Mouse (Mus musculus) CH12.LX (cell line): ENCODE data around the gene Itsn1. TPM values are rescaled to one million over a fixed set of nuclear protein-coding genes. Genes with fewer than 3 reads are reported as not detected.

ENCODE experiments used
- DNase-seq: peaks from one replicate; pipeline ENCODE4 v3.0.0-alpha.2; 2013; ENCODE audit errors: extremely low read depth
- H3K27ac ChIP-seq: 2 replicates; pipeline ENCODE4 v1.5.1; 2012; ENCODE audit warnings: low read depth, mild to moderate bottlenecking, control low read depth, moderate library complexity; ENCODE audit not compliant: insufficient read depth
- H3K27me3 ChIP-seq: replicated peaks from 2 replicates; pipeline ENCODE3; 2012; ENCODE audit warnings: inconsistent platforms
- H3K36me3 ChIP-seq, 2 experiments: replicated peaks in 1 of 2; 2 replicates each; pipeline versions ENCODE3 to v1.6.1; 2012; ENCODE audit warnings: inconsistent platforms in 1 of 2, low read length in 1 of 2, mild to moderate bottlenecking in 1 of 2, mixed read lengths in 1 of 2, moderate library complexity in 1 of 2; ENCODE audit not compliant: control insufficient read depth in 1 of 2, insufficient read depth in 1 of 2
- H3K4me1 ChIP-seq, 2 experiments: 2 replicates each; pipeline ENCODE4 v1.6.1; 2012; ENCODE audit warnings: inconsistent platforms in 1 of 2, moderate library complexity in 1 of 2; ENCODE audit not compliant: insufficient read depth in 2 of 2, control insufficient read depth in 1 of 2
- H3K4me2 ChIP-seq: 2 replicates; pipeline ENCODE4 v1.6.1; 2012; ENCODE audit warnings: low read depth, mild to moderate bottlenecking, control low read depth; ENCODE audit not compliant: poor library complexity, insufficient read depth, severe bottlenecking
- H3K4me3 ChIP-seq, 3 experiments: fragments of 150-350 bp in 1 of 3; sonication (generic) in 1 of 3; replicated peaks in 1 of 3; 2 replicates each; pipeline versions ENCODE3 to v1.5.1; 2011 to 2012; ENCODE audit warnings: low read depth in 2 of 3, low read length in 2 of 3, mild to moderate bottlenecking in 2 of 3, moderate library complexity in 2 of 3, control low read depth in 1 of 3, improper control_type of control experiment in 1 of 3, inconsistent platforms in 1 of 3, mixed read lengths in 1 of 3; ENCODE audit not compliant: poor library complexity in 1 of 3
- H3K79me2 ChIP-seq: replicated peaks from 2 replicates; pipeline ENCODE4 v1.6.1; 2012; ENCODE audit warnings: mild to moderate bottlenecking, moderate library complexity; ENCODE audit not compliant: control insufficient read depth, poor library complexity, insufficient read depth, severe bottlenecking; ENCODE audit errors: extremely low read depth
- H3K9ac ChIP-seq: 2 replicates; pipeline ENCODE4 v1.6.1; 2012; ENCODE audit warnings: low read depth, mild to moderate bottlenecking, control low read depth, moderate library complexity; ENCODE audit not compliant: insufficient read depth
- H3K9me3 ChIP-seq: replicated peaks from 2 replicates; pipeline ENCODE3; 2012; ENCODE audit warnings: low read length, inconsistent platforms, mixed read lengths
- BHLHE40 ChIP-seq: IDR thresholded peaks from 2 replicates; pipeline ENCODE4 v1.6.1; 2011; ENCODE audit warnings: mild to moderate bottlenecking, low read depth, low read length, improper control_type of control experiment
- CHD1 ChIP-seq: IDR thresholded peaks from 2 replicates; pipeline ENCODE4 v1.6.1; 2012; ENCODE audit warnings: low read depth, low read length, improper control_type of control experiment, inconsistent platforms
- CHD2 ChIP-seq: IDR thresholded peaks from 2 replicates; pipeline ENCODE4 v1.6.1; 2011; ENCODE audit warnings: low read length, improper control_type of control experiment
- CTCF ChIP-seq, 2 experiments: IDR thresholded peaks in 1 of 2; conservative IDR thresholded peaks in 1 of 2; 2 replicates each; pipeline ENCODE4 v1.5.1; 2011 to 2012; ENCODE audit warnings: low read depth in 2 of 2, low read length in 2 of 2, improper control_type of control experiment in 1 of 2, inconsistent platforms in 1 of 2, mild to moderate bottlenecking in 1 of 2, moderate library complexity in 1 of 2
- E2F4 ChIP-seq: IDR thresholded peaks from 2 replicates; pipeline ENCODE4 v1.6.1; 2011; ENCODE audit warnings: low read depth, low read length, improper control_type of control experiment; ENCODE audit not compliant: insufficient replicate concordance
- ELF1 ChIP-seq: IDR thresholded peaks from 2 replicates; pipeline ENCODE4 v1.6.1; 2014; ENCODE audit warnings: low read depth, mild to moderate bottlenecking, inconsistent platforms, low read length, improper control_type of control experiment
- EP300 ChIP-seq: IDR thresholded peaks from 2 replicates; pipeline ENCODE4 v1.6.1; 2011; ENCODE audit warnings: low read length, improper control_type of control experiment
- ETS1 ChIP-seq: conservative IDR thresholded peaks from 2 replicates; pipeline ENCODE4 v1.6.1; 2012; ENCODE audit warnings: low read depth, mild to moderate bottlenecking, inconsistent platforms, low read length, improper control_type of control experiment, moderate library complexity
- GABPA ChIP-seq: IDR thresholded peaks from 2 replicates; pipeline ENCODE4 v1.6.1; 2012; ENCODE audit warnings: low read depth, low read length, improper control_type of control experiment, inconsistent platforms; ENCODE audit not compliant: insufficient replicate concordance
- HCFC1 ChIP-seq: IDR thresholded peaks from 2 replicates; pipeline ENCODE4 v1.6.1; 2012; ENCODE audit warnings: low read depth, mild to moderate bottlenecking, inconsistent platforms, low read length, improper control_type of control experiment
- JUN ChIP-seq: IDR thresholded peaks from 2 replicates; pipeline ENCODE4 v1.6.1; 2011; ENCODE audit warnings: low read depth, mild to moderate bottlenecking, low read length, improper control_type of control experiment, moderate library complexity; ENCODE audit not compliant: insufficient read depth
- JUND ChIP-seq: conservative IDR thresholded peaks from 2 replicates; pipeline ENCODE4 v1.6.1; 2011; ENCODE audit warnings: low read depth, low read length, improper control_type of control experiment
- KAT2A ChIP-seq: IDR thresholded peaks from 2 replicates; pipeline ENCODE4 v1.6.1; 2012; ENCODE audit warnings: low read length, improper control_type of control experiment, inconsistent platforms; ENCODE audit not compliant: insufficient replicate concordance
- MAFK ChIP-seq: IDR thresholded peaks from 2 replicates; pipeline ENCODE4 v1.6.1; 2011; ENCODE audit warnings: low read length, improper control_type of control experiment; ENCODE audit not compliant: insufficient replicate concordance
- MAX ChIP-seq: IDR thresholded peaks from 2 replicates; pipeline ENCODE4 v1.6.1; 2011; ENCODE audit warnings: low read length, improper control_type of control experiment
- MAZ ChIP-seq: IDR thresholded peaks from 2 replicates; pipeline ENCODE4 v1.6.1; 2012; ENCODE audit warnings: low read depth, mild to moderate bottlenecking, inconsistent platforms, low read length, improper control_type of control experiment, moderate library complexity
- MEF2A ChIP-seq: IDR thresholded peaks from 2 replicates; pipeline ENCODE4 v1.6.1; 2014; ENCODE audit warnings: low read depth, mild to moderate bottlenecking, inconsistent platforms, low read length, improper control_type of control experiment, borderline replicate concordance
- MXI1 ChIP-seq: IDR thresholded peaks from 2 replicates; pipeline ENCODE4 v1.6.1; 2011; ENCODE audit warnings: mild to moderate bottlenecking, low read depth, low read length, improper control_type of control experiment
- NELFE ChIP-seq: IDR thresholded peaks from 2 replicates; pipeline ENCODE4 v1.6.1; 2011; ENCODE audit warnings: low read depth, low read length, improper control_type of control experiment
- PAX5 ChIP-seq: IDR thresholded peaks from 2 replicates; pipeline ENCODE4 v1.6.1; 2012; ENCODE audit warnings: low read length, inconsistent platforms, mixed read lengths
- POLR2A ChIP-seq: IDR thresholded peaks from 2 replicates; pipeline ENCODE4 v1.6.1; 2011; ENCODE audit warnings: low read depth, mild to moderate bottlenecking, improper control_type of control experiment, low read length
- RAD21 ChIP-seq: IDR thresholded peaks from 2 replicates; pipeline ENCODE4 v1.6.1; 2011; ENCODE audit warnings: low read depth, mild to moderate bottlenecking, low read length, improper control_type of control experiment, moderate library complexity
- RCOR1 ChIP-seq: conservative IDR thresholded peaks from 2 replicates; pipeline ENCODE4 v1.6.1; 2012; ENCODE audit warnings: low read depth, mild to moderate bottlenecking, inconsistent platforms, low read length, improper control_type of control experiment
- SIN3A ChIP-seq: IDR thresholded peaks from 2 replicates; pipeline ENCODE4 v1.6.1; 2012; ENCODE audit warnings: low read length, improper control_type of control experiment, inconsistent platforms
- SMC3 ChIP-seq: IDR thresholded peaks from 2 replicates; pipeline ENCODE4 v1.6.1; 2011; ENCODE audit warnings: low read depth, low read length, improper control_type of control experiment
- TBP ChIP-seq: conservative IDR thresholded peaks from 2 replicates; pipeline ENCODE4 v1.6.1; 2011; ENCODE audit warnings: low read depth, low read length, improper control_type of control experiment
- TCF12 ChIP-seq: IDR thresholded peaks from 2 replicates; pipeline ENCODE4 v1.6.1; 2014; ENCODE audit warnings: low read depth, mild to moderate bottlenecking, inconsistent platforms, low read length, improper control_type of control experiment
- USF1 ChIP-seq: IDR thresholded peaks from 2 replicates; pipeline ENCODE4 v1.6.1; 2014; ENCODE audit warnings: low read depth, mild to moderate bottlenecking, inconsistent platforms, low read length, improper control_type of control experiment
- USF2 ChIP-seq: conservative IDR thresholded peaks from 2 replicates; pipeline ENCODE4 v1.6.1; 2011; ENCODE audit warnings: low read depth, low read length, improper control_type of control experiment
- ZKSCAN1 ChIP-seq: IDR thresholded peaks from 2 replicates; pipeline ENCODE4 v1.6.1; 2012; ENCODE audit warnings: low read depth, inconsistent platforms, low read length, improper control_type of control experiment, borderline replicate concordance
- ZNF384 ChIP-seq: IDR thresholded peaks from 2 replicates; pipeline ENCODE4 v1.6.1; 2012; ENCODE audit warnings: low read depth, low read length, improper control_type of control experiment, inconsistent platforms
- dilution Hi-C: fragments of 300-500 bp; cut with MboI; formaldehyde crosslinking; loops from 2 replicates; pipeline ENCODE4 v1.14.3; 2020; ENCODE audit warnings: low sequenced_read_pairs; ENCODE audit not compliant: extremely low pct_unique_long_range_greater_than_20kb, extremely low pct_ligation_motif_present
- in situ Hi-C: fragments of 300-500 bp; cut with MboI; formaldehyde crosslinking; loops from 3 replicates; pipeline ENCODE4 v1.14.3; 2019; ENCODE audit warnings: low sequenced_read_pairs, low pct_ligation_motif_present, low pct_unique_long_range_greater_than_20kb, mixed read lengths
- polyA plus RNA-seq: library from polyadenylated mRNA; unstranded; fragments of >175 nt; gene quantifications from 2 replicates; pipeline ENCODE4 v1.2.1, GENCODE M21; 2012; ENCODE audit warnings: low read depth; ENCODE audit not compliant: insufficient read length
- total RNA-seq, 2 experiments: library from RNA; depleted of rRNA; stranded (reverse); fragments of 300-350 nt in 1 of 2; fragments of >200 nt in 1 of 2; gene quantifications; 2 replicates each; pipeline ENCODE4 v1.2.3; 2012 to 2014

Itsn1 gene
- total and polyA plus RNA-seq, 3 experiments: 32.5 to 54.5 (median 46.3) TPM

- dilution Hi-C loops: no loop called here
- Histone ChIP-seq H3K27me3 (no peaks in the 10 kb centered on the region), H3K9me3 (peaks cover 11% of the 10 kb centered on the region), H3K4me3 (no peak overlapping the region), H3K36me3 (no peaks in the 10 kb centered on the region), H3K27ac (no peak overlapping the region), H3K4me2 (no peak overlapping the region), H3K4me1 (peaks cover 5 to 16% of the 10 kb centered on the region in 2 experiments), H3K79me2 (no peaks in the 10 kb centered on the region), H3K9ac (no peak overlapping the region)
- in situ Hi-C loops: loop anchor here (25.0 kb wide), 1 partner anchor 538 kb away; the partner anchor contains the start of gene Ifnar2
- TF ChIP-seq ETS1 (no peak), KAT2A (no peak), MAX (no peak), ZKSCAN1 (no peak), USF2 (no peak), PAX5 (no peak), JUND (no peak), JUN (no peak), MAZ (no peak), TCF12 (no peak), BHLHE40 (no peak), NELFE (no peak), RCOR1 (no peak), ELF1 (no peak), RAD21 (no peak), CTCF (conservative IDR thresholded peaks at IDR 0.05 in 1 of 2, IDR thresholded peaks at IDR 0.05 in 1 of 2; ENCODE audit: low read depth in 2 of 2, low read length in 2 of 2) (no peak), HCFC1 (no peak), E2F4 (no peak), MEF2A (no peak), ZNF384 (no peak)
- DNase-seq: no peak
These were observed 171.2 kb downstream of the Itsn1 start for GRCm38 (mm10) chr16:91900274-91900673.

- Histone ChIP-seq H3K9me3 (peaks cover 11% of the 10 kb centered on the region), H3K4me3 (no peak overlapping the region), H3K9ac (no peak overlapping the region), H3K36me3 (no peaks in the 10 kb centered on the region), H3K79me2 (no peaks in the 10 kb centered on the region), H3K4me1 (peaks cover 5 to 14% of the 10 kb centered on the region in 2 experiments)
- dilution Hi-C loops: no loop called here
- TF ChIP-seq ZNF384 (no peak), SMC3 (no peak), GABPA (no peak), CHD1 (no peak), USF1 (no peak), CTCF (conservative IDR thresholded peaks at IDR 0.05 in 1 of 2, IDR thresholded peaks at IDR 0.05 in 1 of 2; ENCODE audit: low read depth in 2 of 2, low read length in 2 of 2) (no peak), TBP (no peak), SIN3A (no peak), CHD2 (no peak), MAFK (no peak), ELF1 (no peak), POLR2A (no peak), PAX5 (no peak), KAT2A (no peak), EP300 (no peak), MXI1 (no peak), E2F4 (no peak), MEF2A (no peak)
- TF ChIP-seq, all 38 proteins: peak for 0
- H3K27me3 ChIP-seq: no peaks in the 10 kb centered on the region
- no peak overlapping the region for H3K27ac ChIP-seq
- H3K4me2 ChIP-seq: no peak overlapping the region
- DNase-seq: no peak
- in situ Hi-C loops: loop anchor here (25.0 kb wide), 1 partner anchor 542 kb away; the partner anchor contains the start of gene Ifnar2
These were observed 174.9 kb downstream of the Itsn1 start for GRCm38 (mm10) chr16:91903801-91904506.
